Mouse (Mus musculus) heart, adult 2 months (tissue): Measurements from ENCODE around the gene H2-DMa.

Experiments
- CTCF ChIP-seq: fragments of 200-600 bp; IDR thresholded peaks from 2 replicates; pipeline ENCODE4 v1.8.1; 2022; ENCODE audit warnings: antibody characterized with exemption, mild to moderate bottlenecking, moderate library complexity
- EP300 ChIP-seq: fragments of 200-500 bp; IDR thresholded peaks from 2 replicates; pipeline ENCODE4 v1.6.1; 2011; ENCODE audit warnings: low read depth, low read length, control low read depth; ENCODE audit not compliant: insufficient read depth
- POLR2A ChIP-seq: fragments of 200-500 bp; IDR thresholded peaks from 2 replicates; pipeline ENCODE4 v1.6.1; 2011; ENCODE audit warnings: mild to moderate bottlenecking, low read depth, low read length, control low read depth; ENCODE audit not compliant: insufficient read depth

DNA sequence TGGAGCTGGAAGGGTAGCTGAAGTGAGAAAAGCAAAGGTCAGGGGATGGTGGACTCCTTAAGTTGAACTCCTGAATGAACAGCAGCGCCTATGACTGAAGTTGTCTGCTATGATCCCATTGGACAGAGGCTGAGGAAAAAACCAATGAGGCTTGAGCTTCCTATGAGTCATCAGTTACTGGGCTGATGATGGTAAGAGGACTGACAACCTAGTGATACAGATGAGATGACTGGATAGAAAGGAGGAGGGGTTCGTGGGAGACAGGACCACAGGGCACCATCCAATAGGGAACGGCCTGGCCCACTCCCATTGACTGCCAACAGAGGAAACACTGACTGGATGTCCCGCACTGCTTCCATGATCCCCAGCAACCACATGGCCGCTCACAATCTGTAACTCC, 39.7 kb upstream of the H2-DMa start:
- TF ChIP-seq POLR2A (no peak), EP300 (no peak), CTCF (no peak)
